Mouse (Mus musculus): Measurements from ENCODE around the gene Gm14862.

Gene Gm14862

GRCm38 (mm10) chrX:9222412-9223221 is 34.1 kb downstream of the Gm14862 start:
- DNase-seq (ENCODE audit: low spot score in 2 of 2), result no peak

GRCm38 (mm10) chrX:9221736-9222135 is 35.0 kb downstream of the Gm14862 start:
- no peak for DNase-seq (ENCODE audit: low spot score in 2 of 2)

- DNase-seq (ENCODE audit: low spot score in 2 of 2), result peak; percentile 31 to 52
Measured at GRCm38 (mm10) chrX:9221206-9221605, 35.5 kb downstream of the Gm14862 start.

DNA sequence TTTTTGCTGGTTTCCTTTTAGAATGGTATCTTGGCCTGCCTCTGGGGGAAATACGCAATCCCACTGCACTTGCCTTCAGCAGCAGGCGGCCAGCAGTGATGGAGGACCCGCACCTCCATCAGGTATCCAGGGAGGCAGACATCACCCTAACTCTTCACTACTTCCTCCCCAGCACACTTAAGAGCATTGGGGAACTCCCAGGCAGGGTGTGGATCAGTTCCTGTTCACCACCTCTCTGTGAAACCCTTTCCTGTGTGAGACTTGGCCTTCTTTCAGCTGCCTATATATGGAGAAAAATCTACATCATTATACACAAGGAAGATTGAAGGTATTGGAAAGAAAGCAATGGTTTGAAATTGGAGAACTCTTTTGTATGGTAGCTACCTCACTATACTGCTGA is 37.1 kb downstream of the Gm14862 start:
- DNase-seq (ENCODE audit: low spot score in 2 of 2), result peak; percentile 54 to 59

GRCm38 (mm10) chrX:9216244-9216643 is 40.5 kb downstream of the Gm14862 start:
- DNase-seq (ENCODE audit: low spot score in 2 of 2), result peak in 1 of 2 experiments; percentile 13

GRCm38 (mm10) chrX:9205121-9205520 is 51.6 kb downstream of the Gm14862 start:
- DNase-seq (ENCODE audit: low spot score in 2 of 2), result no peak

- DNase-seq (ENCODE audit: low spot score in 2 of 2), result no peak
Measured at GRCm38 (mm10) chrX:9202781-9203405, 53.8 kb downstream of the Gm14862 start.

- DNase-seq (ENCODE audit: low spot score in 2 of 2), result no peak
Measured at GRCm38 (mm10) chrX:9201954-9202353, 54.7 kb downstream of the Gm14862 start.
